Mouse (Mus musculus) heart, embryonic 12.5 days (tissue): ENCODE data around the gene Wdr83os. TPM values are rescaled to one million over a fixed set of nuclear protein-coding genes. Genes with fewer than 3 reads are reported as not detected.
A peak's percentile ranks its signal among the peaks of the same experiment; 100 is the strongest.
"Not testable (repeated sequence)": the region's sequence is repeated elsewhere in the genome, so short reads cannot be mapped to it uniquely, and the experiment has no call there.

ENCODE experiments used
- ATAC-seq: fragments of 200-750 bp; cut with Nextera tagmentation; 2 replicates; pipeline ENCODE4 v1.8.0; 2017; ENCODE audit warnings: moderate TSS enrichment, moderate library complexity; ENCODE audit not compliant: insufficient number of reproducible peaks, low FRiP score
- H3K27ac ChIP-seq: fragments of 300-500 bp; sonication (generic); 2 replicates; pipeline ENCODE4 v1.5.1; 2016; ENCODE audit warnings: mild to moderate bottlenecking, moderate library complexity; ENCODE audit not compliant: poor library complexity, severe bottlenecking
- H3K27me3 ChIP-seq: fragments of 300-500 bp; sonication (generic); replicated peaks from 2 replicates; pipeline ENCODE4 v1.6.1; 2016; ENCODE audit warnings: mild to moderate bottlenecking, moderate library complexity
- H3K36me3 ChIP-seq: fragments of 300-500 bp; sonication (generic); 2 replicates; pipeline ENCODE4 v1.6.1; 2016; ENCODE audit warnings: mild to moderate bottlenecking, moderate library complexity
- H3K4me1 ChIP-seq: fragments of 300-500 bp; sonication (generic); replicated peaks from 2 replicates; pipeline ENCODE4 v1.6.1; 2016; ENCODE audit warnings: mild to moderate bottlenecking
- H3K4me2 ChIP-seq: fragments of 300-500 bp; sonication (generic); 2 replicates; pipeline ENCODE4 v1.6.1; 2016; ENCODE audit warnings: mild to moderate bottlenecking, moderate library complexity
- H3K4me3 ChIP-seq: fragments of 300-500 bp; sonication (generic); 2 replicates; pipeline ENCODE4 v1.5.1; 2016; ENCODE audit warnings: mild to moderate bottlenecking
- H3K9ac ChIP-seq: fragments of 300-500 bp; sonication (generic); 2 replicates; pipeline ENCODE4 v1.6.1; 2016; ENCODE audit warnings: mild to moderate bottlenecking, moderate library complexity
- H3K9me3 ChIP-seq: fragments of 300-500 bp; sonication (generic); replicated peaks from 2 replicates; pipeline ENCODE4 v1.6.1; 2016; ENCODE audit warnings: mild to moderate bottlenecking, moderate library complexity
- WGBS: fragments of 180-500 bp; shearing (Covaris S2); methylation state at CpG from one replicate; pipeline ENCODE4 v1.1.7; 2016; 5-methylcytosine and 5-hydroxymethylcytosine counted together
- polyA plus RNA-seq: library from polyadenylated mRNA; unstranded; fragments of >200 nt; fragmentation: Nextera tagmentation; extraction: Ambion mirVana; gene quantifications from 2 replicates; pipeline ENCODE4 v1.2.1, GENCODE M21; 2016

The Wdr83os gene
- polyA plus RNA-seq, 1 experiment from 2014 or later = 109 TPM

- Histone ChIP-seq H3K4me2 (no peak overlapping the region), H3K27me3 (no peaks in the 10 kb centered on the region), H3K27ac (no peak overlapping the region), H3K36me3 (peaks cover 49% of the 10 kb centered on the region), H3K9me3 (no peaks in the 10 kb centered on the region), H3K9ac (no peak overlapping the region), H3K4me3 (no peak overlapping the region), H3K4me1 (peaks cover 24% of the 10 kb centered on the region)
- 89% methylated on average over 10 of the region's 10 CpGs for WGBS
- no peak for ATAC-seq
Measured at GRCm38 (mm10) chr8:85074167-85074566, 6.4 kb upstream of the Wdr83os start.

DNA sequence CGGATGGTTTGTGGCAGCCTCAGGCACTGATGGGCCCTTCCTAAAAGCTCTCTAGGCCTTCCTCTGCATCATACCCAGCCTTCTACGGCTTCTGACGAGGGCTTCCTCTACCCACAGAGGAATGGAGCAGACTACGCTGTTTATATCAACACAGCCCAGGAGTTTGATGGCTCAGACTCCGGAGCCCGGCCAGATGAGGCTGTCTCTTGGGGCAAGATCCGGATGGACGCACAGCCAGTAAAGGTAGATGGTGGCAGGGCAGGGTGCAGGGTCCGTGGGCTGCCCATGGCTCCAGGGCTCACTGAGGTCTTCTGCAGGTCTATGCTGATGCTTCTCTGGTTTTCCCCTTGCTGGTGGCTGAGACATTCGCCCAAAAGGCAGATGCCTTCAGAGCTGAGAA lies 5.9 kb upstream of the Wdr83os start:
- 92% methylated on average over 10 of the region's 10 CpGs for WGBS
- Histone ChIP-seq H3K9ac (0 out of 2 replicates have a peak overlapping the region, but pooled peaks have one; percentile 8), H3K4me2 (no peak overlapping the region), H3K4me3 (no peak overlapping the region), H3K4me1 (peaks cover 28% of the 10 kb centered on the region), H3K9me3 (no peaks in the 10 kb centered on the region), H3K27ac (no peak overlapping the region), H3K36me3 (peaks cover 51% of the 10 kb centered on the region), H3K27me3 (no peaks in the 10 kb centered on the region)
- ATAC-seq = no peak

GRCm38 (mm10) chr8:85076001-85076400 lies 4.5 kb upstream of the Wdr83os start:
- Histone ChIP-seq H3K9me3 (no peaks in the 10 kb centered on the region), H3K36me3 (peaks cover 51% of the 10 kb centered on the region), H3K4me3 (no peak overlapping the region), H3K4me2 (no peak overlapping the region), H3K4me1 (peaks cover 30% of the 10 kb centered on the region), H3K9ac (no peak overlapping the region), H3K27ac (no peak overlapping the region), H3K27me3 (no peaks in the 10 kb centered on the region)
- ATAC-seq = no peak
- 62% methylated on average over 9 of the region's 9 CpGs for WGBS

DNA sequence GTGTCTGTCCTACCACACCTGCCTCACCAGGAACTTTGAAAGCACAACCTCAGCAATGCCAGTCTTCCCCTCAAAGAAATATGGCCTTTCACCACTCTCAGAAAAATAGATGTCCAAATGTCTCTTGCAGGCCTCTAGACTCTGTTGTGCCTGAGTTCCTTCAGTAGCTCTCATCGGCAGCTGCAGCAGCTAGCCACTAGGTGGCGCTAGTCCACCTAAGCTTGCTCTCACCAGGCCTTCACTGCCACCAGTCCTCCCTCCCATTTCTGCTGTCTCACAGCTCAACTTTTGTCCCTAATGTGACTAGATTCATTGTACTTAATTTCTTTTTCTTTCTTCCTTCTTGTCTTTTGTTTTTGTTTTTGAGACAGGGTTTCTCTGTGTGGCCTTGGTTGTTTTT lies 3.5 kb upstream of the Wdr83os start:
- Histone ChIP-seq H3K4me1 (peaks cover 36% of the 10 kb centered on the region), H3K9ac (no peak overlapping the region), H3K36me3 (peaks cover 51% of the 10 kb centered on the region), H3K4me2 (no peak overlapping the region), H3K9me3 (no peaks in the 10 kb centered on the region), H3K27me3 (no peaks in the 10 kb centered on the region), H3K4me3 (no peak overlapping the region), H3K27ac (no peak overlapping the region)
- 0% methylated on average over 2 of the region's 2 CpGs for WGBS
- ATAC-seq = no peak

DNA sequence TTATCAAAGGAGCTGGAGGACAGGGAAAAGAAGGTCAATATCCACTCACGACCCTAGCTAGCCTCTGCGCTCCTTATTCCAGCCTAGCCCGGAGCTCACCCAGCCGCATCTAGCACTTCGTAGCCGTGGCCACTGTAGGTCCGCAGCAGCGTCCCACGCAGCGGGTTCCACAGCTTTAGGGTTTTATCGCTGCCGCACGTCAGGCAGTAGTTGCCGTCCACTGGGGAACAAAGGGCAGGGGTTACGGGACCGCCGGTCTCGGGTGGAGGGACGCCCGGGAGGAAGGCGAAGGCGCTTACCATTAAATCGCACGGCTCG lies 367 bp upstream of the Wdr83os start:
- peak overlapping the region; percentile 17 for H3K27ac ChIP-seq
- no peaks in the 10 kb centered on the region for H3K27me3 ChIP-seq
- peaks cover 45% of the 10 kb centered on the region for H3K4me1 ChIP-seq
- peaks cover 32% of the 10 kb centered on the region for H3K36me3 ChIP-seq
- peak overlapping the region; percentile 90 for H3K9ac ChIP-seq
- no peaks in the 10 kb centered on the region for H3K9me3 ChIP-seq
- WGBS = under 1% methylated on average over 25 of the region's 25 CpGs
- no peak for ATAC-seq
- H3K4me3 ChIP-seq = peak overlapping the region; percentile 86
- peak overlapping the region; percentile 85 for H3K4me2 ChIP-seq

DNA sequence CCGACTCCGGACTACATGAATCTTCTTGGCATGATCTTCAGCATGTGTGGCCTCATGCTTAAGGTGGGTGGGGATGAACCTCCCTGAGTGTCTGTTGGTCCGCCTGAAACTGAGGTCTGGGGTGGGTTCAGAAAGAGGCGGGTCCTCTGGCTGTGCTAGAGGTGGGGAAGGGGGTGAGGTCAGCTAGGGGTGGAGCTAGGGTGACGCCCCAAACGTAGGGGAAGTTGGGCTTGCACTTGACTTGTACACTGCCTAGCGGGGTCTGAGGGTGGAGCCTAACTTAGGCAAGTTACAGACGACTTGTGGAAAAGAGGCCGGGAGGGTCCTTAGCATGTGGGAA lies 646 bp downstream of the Wdr83os start, which contains the start of gene Wdr83:
Gene Wdr83, minus strand, starts transcription at position 91 of the 340 bp plus-strand sequence.
- under 1% methylated on average over 9 of the region's 9 CpGs for WGBS
- H3K36me3 ChIP-seq = peaks cover 29% of the 10 kb centered on the region
- H3K9ac ChIP-seq = peak within 1 kb of the TSS; percentile 90
- peaks cover 45% of the 10 kb centered on the region for H3K4me1 ChIP-seq
- ATAC-seq = peak; percentile 68
- peak within 1 kb of the TSS; percentile 17 for H3K27ac ChIP-seq
- peak within 1 kb of the TSS; percentile 86 for H3K4me3 ChIP-seq
- H3K9me3 ChIP-seq = no peaks in the 10 kb centered on the region
- H3K27me3 ChIP-seq = no peaks in the 10 kb centered on the region
- H3K4me2 ChIP-seq = peak within 1 kb of the TSS; percentile 85

DNA sequence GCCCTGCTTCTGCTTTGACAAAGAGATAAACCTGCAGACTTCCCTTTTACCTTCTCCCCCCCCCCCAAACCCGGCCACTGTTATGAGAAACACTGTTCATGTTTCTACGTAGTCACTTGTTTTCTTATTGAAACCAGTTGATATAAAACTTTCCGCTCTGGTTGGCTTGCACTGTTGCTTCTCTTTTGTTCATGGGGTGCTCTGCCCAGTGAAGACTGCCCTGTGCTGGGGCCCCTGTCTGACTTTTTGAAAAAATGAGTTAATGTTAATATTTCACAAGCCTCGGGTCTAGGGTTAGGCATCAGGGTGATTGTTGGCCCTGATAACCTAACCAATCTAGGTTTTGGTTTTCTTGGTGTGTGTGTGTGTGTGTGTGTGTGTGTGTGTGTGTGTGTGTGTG lies 1.6 kb downstream of the Wdr83os start:
- H3K9me3 ChIP-seq, H3K27me3 ChIP-seq, H3K4me2 ChIP-seq, H3K4me3 ChIP-seq, H3K9ac ChIP-seq, ATAC-seq, H3K27ac ChIP-seq: not testable (repeated sequence)
- Histone ChIP-seq H3K36me3 (peaks cover 29% of the 10 kb centered on the region), H3K4me1 (peaks cover 45% of the 10 kb centered on the region)
- 79% methylated on average over 4 of the region's 4 CpGs for WGBS

DNA sequence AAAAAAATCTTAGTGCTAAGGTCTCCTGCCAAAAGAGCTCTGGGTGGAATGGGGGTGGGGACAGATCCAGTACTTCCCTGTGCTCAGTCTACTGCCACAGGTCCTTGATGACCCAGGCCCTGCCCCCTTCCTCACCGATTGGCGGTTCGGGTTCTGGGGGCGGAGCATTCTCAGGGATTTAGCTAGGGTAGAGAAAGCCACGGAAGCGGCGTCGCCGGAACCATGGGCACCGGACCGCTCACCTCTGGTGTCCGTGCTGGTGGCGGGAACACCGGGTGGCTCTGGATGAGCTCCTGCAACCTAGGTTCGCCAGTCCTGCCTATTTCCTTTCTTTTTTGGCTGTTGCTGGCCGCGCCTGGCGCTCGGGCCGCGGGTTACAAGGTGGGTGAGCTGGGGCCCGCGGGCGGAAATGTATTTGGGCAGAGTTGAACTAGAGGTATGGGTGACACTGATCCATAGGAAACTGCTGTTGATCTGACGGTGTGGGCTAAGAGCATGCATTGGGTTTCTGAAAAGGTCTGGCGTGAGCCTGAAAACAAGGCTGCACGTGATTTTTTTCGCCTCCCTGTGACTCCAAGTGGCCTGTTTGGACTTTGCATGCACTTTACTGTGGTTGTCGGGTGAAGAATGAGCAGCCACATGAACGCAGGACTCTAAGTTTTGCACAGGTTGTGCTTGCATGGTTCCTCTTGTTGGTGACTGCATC lies 2.7 kb downstream of the Wdr83os start, which contains the start of gene Man2b1:
Gene Man2b1, plus strand, starts transcription at position 163 of the 706 bp plus-strand sequence.
- peak within 1 kb of the TSS; percentile 74 for H3K4me3 ChIP-seq
- H3K27me3 ChIP-seq = no peaks in the 10 kb centered on the region
- ATAC-seq = peak; percentile 86
- WGBS = under 1% methylated on average over 30 of the region's 30 CpGs
- peaks cover 36% of the 10 kb centered on the region for H3K36me3 ChIP-seq
- peaks cover 45% of the 10 kb centered on the region for H3K4me1 ChIP-seq
- H3K9me3 ChIP-seq = no peaks in the 10 kb centered on the region
- peak within 1 kb of the TSS; percentile 91 for H3K4me2 ChIP-seq
- H3K9ac ChIP-seq = peak within 1 kb of the TSS; percentile 82
- peak within 1 kb of the TSS; percentile 38 for H3K27ac ChIP-seq

DNA sequence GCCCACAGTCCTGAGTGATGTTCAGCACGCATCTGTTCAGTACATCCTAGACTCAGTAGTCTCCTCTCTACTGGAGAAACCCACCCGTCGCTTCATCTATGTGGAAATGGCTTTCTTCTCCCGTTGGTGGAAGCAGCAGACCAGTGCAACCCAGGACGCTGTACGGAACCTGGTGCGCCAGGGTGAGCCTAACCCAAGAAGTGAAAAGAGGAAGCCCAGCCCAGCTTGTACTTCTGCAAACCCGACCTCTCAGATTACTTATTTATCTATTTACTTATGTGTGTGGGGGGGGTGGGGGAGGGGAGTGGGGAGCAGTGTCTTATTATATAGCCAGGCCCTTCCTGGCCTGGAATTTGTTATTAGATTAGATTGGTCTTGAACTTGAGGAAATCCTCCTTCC lies 4.1 kb downstream of the Wdr83os start:
- no peak overlapping the region for H3K4me2 ChIP-seq
- WGBS = 78% methylated on average over 8 of the region's 8 CpGs
- no peak overlapping the region for H3K4me3 ChIP-seq
- H3K36me3 ChIP-seq = peaks cover 38% of the 10 kb centered on the region
- ATAC-seq = no peak
- H3K9ac ChIP-seq = no peak overlapping the region
- no peak overlapping the region for H3K27ac ChIP-seq
- H3K4me1 ChIP-seq = peaks cover 32% of the 10 kb centered on the region
- H3K9me3 ChIP-seq = no peaks in the 10 kb centered on the region
- no peaks in the 10 kb centered on the region for H3K27me3 ChIP-seq

GRCm38 (mm10) chr8:85086238-85086637 lies 5.7 kb downstream of the Wdr83os start:
- no peaks in the 10 kb centered on the region for H3K9me3 ChIP-seq
- no peak for ATAC-seq
- no peak overlapping the region for H3K4me2 ChIP-seq
- H3K4me1 ChIP-seq = peaks cover 27% of the 10 kb centered on the region
- no peaks in the 10 kb centered on the region for H3K27me3 ChIP-seq
- H3K4me3 ChIP-seq = no peak overlapping the region
- no peak overlapping the region for H3K27ac ChIP-seq
- peaks cover 45% of the 10 kb centered on the region for H3K36me3 ChIP-seq
- H3K9ac ChIP-seq = no peak overlapping the region
- 79% methylated on average over 3 of the region's 3 CpGs for WGBS

DNA sequence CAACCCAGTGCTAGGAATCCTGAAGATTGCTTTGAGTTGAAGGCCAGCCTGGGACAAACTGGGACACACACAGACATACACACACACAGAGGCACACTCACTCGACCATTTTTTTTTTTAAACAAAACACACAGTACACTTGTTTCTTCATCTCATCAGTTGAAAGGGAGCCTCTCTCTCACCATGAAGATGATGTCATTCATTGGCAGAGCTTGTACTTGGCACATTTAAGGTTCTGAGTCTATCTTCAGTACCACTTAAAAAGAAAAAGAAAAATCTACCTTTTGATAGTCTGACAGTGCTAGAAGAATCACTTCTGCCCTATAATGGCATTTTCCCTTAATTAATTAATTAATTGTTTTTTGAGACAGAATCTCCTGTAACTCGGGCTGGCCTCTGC lies 8.2 kb downstream of the Wdr83os start:
- no peak overlapping the region for H3K4me2 ChIP-seq
- H3K27ac ChIP-seq = no peak overlapping the region
- 70% methylated on average over 2 of the region's 2 CpGs for WGBS
- H3K9me3 ChIP-seq = no peaks in the 10 kb centered on the region
- no peak overlapping the region for H3K9ac ChIP-seq
- H3K27me3 ChIP-seq = no peaks in the 10 kb centered on the region
- ATAC-seq = no peak
- H3K4me1 ChIP-seq = peaks cover 6% of the 10 kb centered on the region
- peaks cover 53% of the 10 kb centered on the region for H3K36me3 ChIP-seq
- H3K4me3 ChIP-seq = no peak overlapping the region

GRCm38 (mm10) chr8:85090856-85091255 lies 10.3 kb downstream of the Wdr83os start:
- Histone ChIP-seq H3K9ac (no peak overlapping the region), H3K27me3 (no peaks in the 10 kb centered on the region), H3K27ac (no peak overlapping the region), H3K36me3 (peaks cover 64% of the 10 kb centered on the region), H3K9me3 (no peaks in the 10 kb centered on the region), H3K4me2 (no peak overlapping the region), H3K4me1 (no peaks in the 10 kb centered on the region), H3K4me3 (no peak overlapping the region)
- ATAC-seq = no peak
- whole genome bisulfite sequencing = 85% methylated on average over 11 of the region's 11 CpGs
